Mouse (Mus musculus) liver, adult 2 months (tissue): ENCODE measurements around the gene Helz.

ENCODE experiments used
- CTCF ChIP-seq: fragments of 200-500 bp; IDR thresholded peaks from 2 replicates; pipeline ENCODE4 v1.5.1; 2011; ENCODE audit warnings: low read depth, low read length, control low read depth
- POLR2A ChIP-seq: fragments of 200-500 bp; IDR thresholded peaks from 2 replicates; pipeline ENCODE4 v1.6.1; 2011; ENCODE audit warnings: low read length, control low read depth; ENCODE audit not compliant: insufficient read depth; ENCODE audit errors: extremely low read depth

DNA sequence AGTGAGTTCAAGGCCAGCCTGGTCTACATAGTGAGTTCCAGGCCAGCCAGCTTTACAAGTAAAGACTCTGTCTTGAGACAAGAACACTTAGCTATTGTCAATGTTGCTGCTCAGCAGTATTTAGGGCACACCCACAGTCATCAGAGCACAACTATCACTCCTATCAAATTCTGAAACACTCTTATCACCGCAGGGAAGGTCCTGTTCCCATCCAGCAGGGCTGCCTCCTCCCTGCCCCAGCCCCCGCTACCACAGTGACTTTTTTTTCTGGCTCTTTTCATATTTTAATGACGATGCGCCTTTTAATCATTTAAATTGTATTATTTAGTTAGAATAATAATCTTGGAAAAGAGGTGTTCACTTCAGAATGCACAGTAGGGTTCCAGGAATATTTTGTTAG, 16.3 kb upstream of the Helz start:
- TF ChIP-seq CTCF, result no peak
- TF ChIP-seq POLR2A, result no peak
